Mouse (Mus musculus) heart, postnatal 10 days (tissue): ENCODE measurements around the gene Rbms3. TPM values are rescaled to one million over a fixed set of nuclear protein-coding genes. Genes with fewer than 3 reads are reported as not detected.

Source experiments
- DNase-seq, 2 experiments: peaks; one replicate each; pipeline ENCODE4 v3.0.0; 2021
- intact Hi-C: fragments of 180-260 bp; cut with DNase I; formaldehyde crosslinking; loops from one replicate; pipeline ENCODE4 v1.15.1; 2025
- total RNA-seq, 2 experiments: library from RNA; stranded (reverse); gene quantifications; 2 replicates each; pipeline ENCODE4 v1.2.3; 2021

Gene Rbms3
- total RNA-seq, 2 experiments from 2014 or later, result 24.9 to 25.0 TPM

- no peak for DNase-seq
- intact Hi-C loops, result no loop called here
These were observed 1010.8 kb downstream of the Rbms3 start for GRCm38 (mm10) chr9:116618886-116619285.

- intact Hi-C loops, result no loop called here
- DNase-seq, result peak; percentile 31 to 32
These were observed 1016.4 kb downstream of the Rbms3 start for GRCm38 (mm10) chr9:116613276-116613675.

GRCm38 (mm10) chr9:116596046-116596445 lies 1033.7 kb downstream of the Rbms3 start:
- DNase-seq, result no peak
- intact Hi-C loops, result no loop called here

GRCm38 (mm10) chr9:116592486-116592885 lies 1037.2 kb downstream of the Rbms3 start:
- DNase-seq, result no peak
- intact Hi-C loops, result no loop called here

GRCm38 (mm10) chr9:116591071-116591470 lies 1038.6 kb downstream of the Rbms3 start:
- DNase-seq, result peak; percentile 64 to 73
- intact Hi-C loops, result no loop called here

GRCm38 (mm10) chr9:116569680-116570079 lies 1060.0 kb downstream of the Rbms3 start:
- DNase-seq, result no peak
- intact Hi-C loops, result no loop called here

- intact Hi-C loops, result no loop called here
These were observed 1063.0 kb downstream of the Rbms3 start for GRCm38 (mm10) chr9:116566711-116567110.

GRCm38 (mm10) chr9:116557781-116558180 lies 1071.9 kb downstream of the Rbms3 start:
- intact Hi-C loops, result no loop called here

More at GRCm38 (mm10) chr9:116566711-116567110, 1063.0 kb downstream of the Rbms3 start:
- DNase-seq, result no peak

GRCm38 (mm10) chr9:116556641-116557040 lies 1073.1 kb downstream of the Rbms3 start:
- DNase-seq, result no peak

More at GRCm38 (mm10) chr9:116557781-116558180, 1071.9 kb downstream of the Rbms3 start:
- DNase-seq, result no peak

GRCm38 (mm10) chr9:116553181-116553580 lies 1076.5 kb downstream of the Rbms3 start:
- DNase-seq, result peak in 1 of 2 experiments; percentile 47
- intact Hi-C loops, result loop anchor here (1.0 to 2.0 kb wide), 2 partner anchors 127 to 492 kb away; no protein-coding TSS in a partner anchor

More at GRCm38 (mm10) chr9:116556641-116557040, 1073.1 kb downstream of the Rbms3 start:
- intact Hi-C loops, result no loop called here

- intact Hi-C loops, result no loop called here
- DNase-seq, result no peak
These were observed 1083.6 kb downstream of the Rbms3 start for GRCm38 (mm10) chr9:116546156-116546555.

GRCm38 (mm10) chr9:116542793-116543192 lies 1086.9 kb downstream of the Rbms3 start:
- intact Hi-C loops, result no loop called here
- no peak for DNase-seq

GRCm38 (mm10) chr9:116541976-116542375 lies 1087.7 kb downstream of the Rbms3 start:
- intact Hi-C loops, result no loop called here
- DNase-seq, result no peak

- intact Hi-C loops, result no loop called here
- DNase-seq, result peak in 1 of 2 experiments; percentile 29
These were observed 1094.0 kb downstream of the Rbms3 start for GRCm38 (mm10) chr9:116535709-116536108.

- DNase-seq, result no peak
- intact Hi-C loops, result no loop called here
These were observed 1096.3 kb downstream of the Rbms3 start for GRCm38 (mm10) chr9:116533381-116533780.

- DNase-seq, result no peak
- intact Hi-C loops, result no loop called here
These were observed 1098.6 kb downstream of the Rbms3 start for GRCm38 (mm10) chr9:116531121-116531520.

GRCm38 (mm10) chr9:116524386-116524785 lies 1105.3 kb downstream of the Rbms3 start:
- intact Hi-C loops, result no loop called here
- no peak for DNase-seq
